Mouse (Mus musculus) myocyte (in vitro differentiated cells): ENCODE data around the gene Srsf3.

Source experiments
- E2F4 ChIP-seq: IDR thresholded peaks from one replicate; pipeline ENCODE4 v1.6.1; 2011; ENCODE audit warnings: mild to moderate bottlenecking, control low read depth, moderate library complexity; ENCODE audit not compliant: insufficient read depth
- POLR2A ChIP-seq: IDR thresholded peaks from one replicate; pipeline ENCODE4 v1.6.1; 2011; ENCODE audit warnings: low read depth, mild to moderate bottlenecking, control low read depth, moderate library complexity; ENCODE audit not compliant: insufficient read length
- TCF12 ChIP-seq: IDR thresholded peaks from one replicate; pipeline ENCODE4 v1.6.1; 2011; ENCODE audit warnings: mild to moderate bottlenecking, control low read depth; ENCODE audit not compliant: poor library complexity, insufficient read depth, severe bottlenecking

DNA sequence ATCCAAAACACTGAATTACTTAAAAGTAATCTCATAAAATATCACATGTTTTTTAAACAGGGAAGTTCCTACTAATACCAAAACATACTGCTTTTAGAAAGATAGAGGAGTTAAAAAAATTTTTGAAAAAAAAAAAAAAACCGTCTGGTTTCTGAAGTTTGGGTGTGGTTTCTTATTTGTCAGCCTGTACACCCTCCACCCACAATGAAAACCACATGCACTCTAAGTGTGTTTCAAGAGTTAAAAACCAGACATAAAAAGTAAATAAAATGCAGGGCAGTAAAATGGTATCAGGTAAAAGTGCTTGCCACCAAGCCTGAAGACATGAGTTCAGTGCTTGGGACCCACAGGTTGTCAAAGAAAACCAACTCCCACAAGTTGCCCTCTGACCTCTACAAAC, 28.7 kb upstream of the Srsf3 start:
- TF ChIP-seq TCF12 (no peak), E2F4 (no peak), POLR2A (no peak)
